Mouse (Mus musculus) gastrocnemius, postnatal 10 days (tissue): ENCODE results near the gene Arhgap22. TPM values are rescaled to one million over a fixed set of nuclear protein-coding genes. Genes with fewer than 3 reads are reported as not detected.

ENCODE experiments used
- DNase-seq: peaks from one replicate; pipeline ENCODE4 v3.0.0; 2021; ENCODE audit warnings: mixed read lengths
- long read RNA-seq, 2 experiments: library from polyadenylated mRNA; stranded (forward); transcript quantifications; one replicate each; pipeline ENCODE4 v2.0.0; 2021
- total RNA-seq, 2 experiments: library from RNA; stranded (reverse); gene quantifications; 2 replicates each; pipeline ENCODE4 v1.2.3; 2021

The Arhgap22 gene
- 1 to 10 TPM; 1.5 to 4.0 TPM for total RNA-seq
- long read RNA-seq, experiment 1, partial matches to known transcripts: 1 of 1 reads
- long read RNA-seq, experiment 1, other reads (novel, unspliced or antisense): 0 of 1 reads
- long read RNA-seq, experiment 2, partial matches to known transcripts: 3 of 6 reads
- long read RNA-seq, experiment 2, other reads (novel, unspliced or antisense): 3 of 6 reads

DNA sequence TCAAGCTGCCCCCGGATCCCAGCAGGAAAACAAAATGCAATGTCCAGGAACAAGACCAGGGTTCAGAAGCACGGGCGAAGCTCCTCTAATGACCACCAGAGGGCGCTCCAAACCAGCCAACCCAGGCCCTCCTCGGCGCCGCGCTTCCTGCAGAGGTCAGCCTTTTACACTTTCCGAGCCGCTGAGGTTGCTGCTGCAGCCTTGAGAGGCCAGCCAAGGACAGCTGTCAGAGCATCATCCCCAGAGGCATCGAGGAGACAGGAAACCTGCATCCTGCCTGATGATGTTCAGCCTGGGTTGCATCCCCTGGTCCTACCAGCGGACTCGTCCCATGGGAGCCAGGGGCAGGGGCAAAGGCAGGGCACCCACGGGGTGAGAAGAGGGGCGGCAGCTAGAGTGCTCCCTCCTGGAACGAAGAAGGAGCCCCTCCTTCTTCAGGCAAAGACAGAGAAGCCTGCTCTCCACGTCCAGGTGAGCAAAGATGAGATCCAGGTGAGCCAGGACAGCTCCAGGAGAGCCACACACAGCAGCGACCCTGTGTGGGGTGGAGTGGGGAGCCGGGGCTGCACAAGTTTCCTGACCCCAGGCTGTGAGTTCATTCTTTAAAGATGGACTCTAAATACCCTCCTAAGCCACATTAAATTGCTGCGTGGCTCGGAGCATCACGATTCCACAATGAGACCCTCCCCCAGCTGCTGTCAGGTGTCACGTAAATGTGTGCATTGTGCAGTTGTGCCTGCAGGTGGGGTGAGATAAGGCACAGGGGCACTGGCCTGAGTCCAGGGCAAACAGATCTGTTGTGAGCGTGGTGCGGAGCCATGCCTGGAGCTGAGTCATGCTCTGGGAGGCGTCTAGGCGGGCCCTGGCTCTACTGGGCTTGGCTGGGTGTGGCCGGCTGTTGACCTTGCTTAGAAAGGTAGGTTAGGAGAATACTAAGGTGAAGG is at the start of gene Arhgap22:
TSS of gene Arhgap22 (plus strand) at position 204 of the 944 bp plus-strand sequence.
- peak; percentile 91 for DNase-seq

- DNase-seq: no peak
Measured at GRCm38 (mm10) chr14:33168750-33169149, 45.1 kb upstream of the Arhgap22 start.

GRCm38 (mm10) chr14:33171942-33172341 is 41.9 kb upstream of the Arhgap22 start:
- DNase-seq: no peak

DNA sequence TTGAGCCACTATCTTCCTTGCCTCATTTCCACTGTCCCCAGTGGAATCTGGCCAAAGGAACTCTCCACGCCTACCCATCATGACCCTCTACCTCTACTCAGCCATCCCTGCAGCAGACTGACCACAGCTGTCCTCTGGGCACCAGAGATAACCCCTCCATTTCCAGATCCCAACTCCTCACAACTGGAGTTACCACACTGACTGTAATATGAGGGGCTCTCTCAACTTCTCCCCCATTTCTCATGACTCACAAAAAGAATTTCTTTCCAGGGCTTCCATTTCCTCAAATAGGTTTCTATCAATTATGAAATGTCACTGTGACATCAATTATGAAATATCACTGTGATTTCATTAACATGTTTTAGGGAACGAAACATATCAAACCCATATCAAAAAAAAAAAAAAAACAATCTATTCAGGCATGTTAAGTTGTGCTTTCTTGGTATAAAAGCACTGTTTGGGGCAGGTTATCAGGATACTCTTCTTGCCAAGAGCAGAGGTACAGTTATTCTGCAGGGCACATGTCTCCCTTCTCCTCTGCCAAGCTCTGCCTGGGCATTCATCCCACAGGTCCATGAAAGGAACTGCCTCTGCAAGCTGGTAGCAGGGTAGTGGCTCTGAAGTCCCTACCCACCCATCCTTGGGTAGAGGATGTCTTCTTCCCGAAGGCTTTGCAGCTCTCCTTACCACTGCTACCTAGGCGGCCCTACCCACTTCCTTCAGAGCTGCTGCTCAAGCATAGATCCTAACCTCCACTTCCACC is 38.6 kb upstream of the Arhgap22 start:
- DNase-seq: no peak

- DNase-seq: no peak
Measured at GRCm38 (mm10) chr14:33180102-33180501, 33.7 kb upstream of the Arhgap22 start.

DNA sequence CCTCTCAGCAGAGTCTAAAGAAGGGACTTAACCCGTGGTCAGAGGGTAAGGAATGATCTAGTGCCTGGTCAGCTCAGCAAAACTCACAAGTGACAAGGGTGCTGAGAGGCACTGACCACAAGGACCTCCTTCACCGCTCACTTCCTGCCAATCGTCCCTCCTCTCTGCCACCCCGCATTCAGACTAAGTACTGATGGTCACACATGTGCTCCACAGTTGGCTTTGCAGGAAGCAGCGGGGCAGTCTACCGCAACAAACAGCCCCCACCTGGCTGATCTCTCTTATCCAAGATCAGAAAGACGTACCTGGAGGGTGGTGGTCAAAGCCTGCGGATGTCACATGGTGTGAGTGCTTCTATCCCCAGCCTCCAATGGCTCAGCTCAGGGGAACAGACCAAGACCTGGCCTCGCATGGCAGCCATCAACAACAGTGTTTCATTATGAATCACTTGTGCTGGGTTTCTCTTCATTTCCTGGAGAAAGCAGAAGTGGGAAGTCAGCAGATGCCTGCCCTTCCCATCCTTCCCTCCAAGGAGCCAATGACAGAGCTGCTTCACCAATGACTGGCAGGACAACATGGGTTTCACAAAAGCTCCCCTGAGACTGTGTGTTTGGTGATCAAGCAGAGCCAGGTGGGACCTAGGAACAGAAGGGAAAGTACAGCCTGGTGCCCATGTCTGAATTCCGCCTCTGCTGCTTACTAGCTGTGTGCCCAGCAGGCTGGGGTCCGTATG is 28.6 kb upstream of the Arhgap22 start, which contains the start of gene Wdfy4:
TSS of gene Wdfy4 (minus strand) at position 441 of the 733 bp plus-strand sequence.
- no peak for DNase-seq

GRCm38 (mm10) chr14:33187201-33187600 is 26.6 kb upstream of the Arhgap22 start:
- DNase-seq: no peak

DNA sequence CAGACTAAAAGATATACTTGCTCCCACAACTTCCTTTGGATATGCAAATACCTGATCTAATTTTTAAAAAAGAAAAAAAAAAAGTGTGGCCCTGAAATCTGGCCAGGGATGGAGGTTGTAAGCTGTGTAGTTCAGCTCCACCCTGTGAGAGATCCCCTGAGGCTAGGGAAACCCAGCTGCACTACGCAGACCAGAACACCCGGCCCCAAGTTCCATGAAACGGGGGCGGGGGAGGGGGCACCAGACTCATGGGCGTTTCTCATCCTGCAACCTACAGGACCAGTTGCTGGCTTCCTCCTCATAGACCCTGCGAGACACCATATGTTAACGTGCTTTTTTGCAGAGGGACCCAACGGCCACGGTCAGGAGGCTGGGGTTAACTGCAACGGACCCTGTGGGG is 24.6 kb upstream of the Arhgap22 start:
- no peak for DNase-seq

DNA sequence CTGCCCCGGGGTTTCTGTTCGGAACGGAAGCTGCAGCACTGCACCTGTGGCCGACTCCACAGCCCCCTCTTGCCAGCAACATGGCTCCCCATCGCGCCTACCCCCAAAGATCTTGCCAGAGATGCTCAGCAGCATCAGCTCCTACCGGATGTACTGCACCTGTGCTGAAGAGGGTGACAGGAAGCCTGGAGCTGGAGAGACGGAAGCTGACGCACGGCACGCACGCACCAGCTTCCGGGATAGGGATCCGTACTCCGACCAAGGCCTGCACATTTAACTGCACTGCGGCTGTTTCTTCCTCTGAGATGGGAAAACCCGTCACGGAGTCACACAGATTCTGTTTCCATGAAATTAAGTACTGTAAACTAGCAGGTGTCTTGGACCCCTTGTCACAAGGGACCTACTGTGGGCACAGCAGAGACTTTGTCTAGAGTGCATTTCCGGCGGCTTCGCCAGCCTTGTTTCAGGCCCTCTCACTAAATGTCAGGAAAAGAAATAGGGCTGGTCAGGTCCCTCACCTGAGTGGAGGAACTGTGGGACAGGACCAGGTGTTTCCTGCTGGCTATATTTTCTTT is 23.9 kb upstream of the Arhgap22 start:
- no peak for DNase-seq

DNA sequence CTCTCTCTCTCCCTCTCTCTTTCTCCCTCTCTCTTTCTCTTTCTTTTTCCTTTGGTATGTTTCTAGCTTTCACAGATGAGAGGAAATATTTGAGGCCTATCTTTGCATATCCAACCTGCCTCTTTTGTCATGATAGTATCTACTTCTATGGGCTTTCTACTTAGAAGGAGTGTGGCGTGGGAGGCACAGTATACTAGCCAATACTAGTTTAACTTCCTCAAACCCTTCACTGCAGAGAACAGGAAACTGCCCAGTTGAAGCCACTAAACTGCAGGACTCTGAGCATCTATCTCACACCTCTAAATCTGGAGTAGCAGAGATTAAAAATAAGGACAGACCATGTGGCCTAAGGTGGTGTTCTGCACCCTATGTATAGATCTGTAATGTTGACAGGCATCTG is 23.2 kb upstream of the Arhgap22 start:
- DNase-seq: no peak

DNA sequence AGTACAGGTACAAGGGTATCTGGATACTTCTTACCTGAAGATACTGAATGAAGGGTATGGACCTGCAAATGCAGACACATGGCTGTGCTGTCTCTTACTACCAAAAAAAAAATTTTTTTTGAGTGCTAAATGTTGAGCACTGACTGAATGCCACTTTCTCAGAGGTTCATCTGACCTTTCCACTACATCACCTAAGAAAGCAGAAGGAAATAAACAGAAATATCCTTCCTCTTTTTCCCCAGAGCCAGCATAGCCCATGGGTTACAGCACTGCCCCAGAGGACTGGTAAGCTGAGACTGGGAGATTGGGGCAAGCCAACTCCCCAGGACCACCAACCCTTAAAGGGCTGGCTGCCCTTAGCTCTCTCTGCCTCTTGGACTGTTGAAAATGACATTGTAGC is 20.1 kb upstream of the Arhgap22 start:
- DNase-seq: no peak

DNA sequence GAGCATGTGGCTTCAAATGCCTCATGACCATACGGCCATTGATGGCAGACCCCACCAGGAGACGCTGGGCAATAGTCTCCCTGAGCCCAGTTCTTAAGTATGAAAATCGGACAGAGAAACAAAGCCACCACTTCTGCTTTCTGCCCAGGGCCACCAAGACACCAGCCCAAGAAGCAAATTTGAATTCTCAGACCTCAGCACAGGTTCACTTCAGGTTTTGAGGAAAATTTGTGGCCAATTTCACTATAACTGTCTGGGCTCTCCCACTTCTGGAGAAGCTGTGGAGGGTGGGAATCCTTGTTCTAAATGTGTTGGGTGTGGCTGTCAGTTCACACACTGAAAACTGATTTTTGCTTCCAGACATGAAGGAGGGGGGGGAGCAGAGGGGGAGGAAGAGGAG is 19.6 kb upstream of the Arhgap22 start:
- DNase-seq: no peak

DNA sequence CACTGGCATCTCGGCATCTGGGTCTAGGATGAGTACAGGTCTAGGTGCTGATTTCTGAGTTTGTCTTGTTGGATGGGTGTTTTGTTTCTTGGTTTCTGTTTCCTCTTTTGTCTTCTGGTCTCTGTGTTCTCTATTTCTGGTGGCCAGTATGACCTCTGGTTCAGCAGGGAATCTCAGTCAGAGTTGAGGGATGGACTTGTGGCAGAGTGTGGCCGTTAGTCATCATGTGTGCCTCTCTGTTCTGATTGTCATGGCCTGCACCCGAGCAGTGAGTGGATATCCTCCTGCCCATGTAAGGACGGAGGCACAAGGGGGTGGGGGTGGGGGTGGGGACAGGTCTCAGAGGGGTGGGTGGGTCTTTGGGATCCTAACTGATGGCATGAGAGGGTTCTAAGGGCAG is 11.7 kb upstream of the Arhgap22 start:
- DNase-seq: no peak

GRCm38 (mm10) chr14:33202885-33203284 is 10.9 kb upstream of the Arhgap22 start:
- no peak for DNase-seq

GRCm38 (mm10) chr14:33203777-33204176 is 10.0 kb upstream of the Arhgap22 start:
- no peak for DNase-seq

DNA sequence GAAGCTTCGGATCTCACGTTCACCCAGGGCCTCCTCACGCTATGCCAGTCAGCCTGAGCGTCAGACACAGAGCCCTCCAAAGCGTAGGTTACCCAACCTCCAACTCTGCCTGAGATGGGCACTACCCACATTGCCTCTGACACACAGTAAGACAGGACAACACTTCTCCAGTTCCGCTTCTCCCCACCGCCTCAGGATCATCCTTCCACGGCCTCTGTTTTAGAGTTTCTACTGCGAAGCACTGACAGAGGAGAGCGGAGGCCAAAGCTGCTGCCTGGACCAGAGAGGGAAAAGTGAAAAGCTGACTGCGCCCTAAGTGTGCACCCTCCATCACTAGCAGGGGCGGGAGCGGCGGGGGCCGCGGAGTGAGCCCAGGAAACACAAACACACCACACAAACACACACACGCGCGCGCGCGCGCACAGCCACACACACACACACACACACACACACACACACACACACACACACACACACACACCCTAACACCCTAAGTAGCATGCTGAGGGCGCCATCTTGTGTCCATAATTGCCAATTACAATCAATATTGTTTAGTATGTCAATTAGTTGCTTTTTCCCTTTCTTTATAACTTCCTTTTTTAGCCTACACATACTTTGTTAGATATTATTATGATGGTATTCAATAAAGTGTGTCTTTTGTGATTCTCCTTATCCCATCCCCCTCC is 8.4 kb upstream of the Arhgap22 start:
- no peak for DNase-seq

DNA sequence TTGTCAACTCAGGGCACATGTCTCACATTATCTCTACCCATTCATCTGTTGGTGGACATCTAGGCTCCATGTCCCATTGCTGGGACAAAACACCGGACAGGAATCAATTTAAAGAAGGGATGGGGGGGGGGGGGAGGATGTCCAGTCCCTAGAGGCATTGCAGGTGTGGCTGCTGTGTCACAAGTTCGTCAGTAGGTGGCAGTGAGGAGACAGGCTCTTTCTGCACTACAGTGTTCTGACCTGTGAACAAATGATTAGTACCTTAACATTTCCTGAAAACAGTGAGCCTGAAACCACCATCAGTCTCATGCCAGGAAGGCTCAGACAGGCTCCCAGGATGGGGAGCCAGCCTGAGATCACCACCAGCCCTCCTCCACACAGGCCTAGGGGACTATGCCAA is 6.8 kb upstream of the Arhgap22 start:
- DNase-seq: no peak

DNA sequence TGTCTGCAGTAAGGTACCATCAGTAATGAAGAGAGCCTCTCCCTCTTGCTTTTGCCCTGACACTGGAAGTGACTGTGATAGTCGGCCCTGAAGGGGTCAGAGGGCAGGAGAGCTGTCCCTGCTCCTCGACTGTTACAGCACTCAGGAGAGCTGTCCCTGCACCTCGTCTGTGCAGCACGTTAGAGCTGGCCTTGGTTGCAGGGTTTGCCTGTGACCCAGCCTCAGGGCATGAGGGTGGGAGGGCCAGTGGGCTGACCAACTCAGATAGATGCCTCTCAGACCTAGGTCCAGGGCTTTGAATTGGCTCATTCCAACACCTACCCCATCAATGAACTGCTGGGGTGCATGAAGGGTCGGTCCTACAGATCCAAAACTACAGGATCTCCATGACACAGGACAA is 5.5 kb upstream of the Arhgap22 start:
- DNase-seq: no peak

DNA sequence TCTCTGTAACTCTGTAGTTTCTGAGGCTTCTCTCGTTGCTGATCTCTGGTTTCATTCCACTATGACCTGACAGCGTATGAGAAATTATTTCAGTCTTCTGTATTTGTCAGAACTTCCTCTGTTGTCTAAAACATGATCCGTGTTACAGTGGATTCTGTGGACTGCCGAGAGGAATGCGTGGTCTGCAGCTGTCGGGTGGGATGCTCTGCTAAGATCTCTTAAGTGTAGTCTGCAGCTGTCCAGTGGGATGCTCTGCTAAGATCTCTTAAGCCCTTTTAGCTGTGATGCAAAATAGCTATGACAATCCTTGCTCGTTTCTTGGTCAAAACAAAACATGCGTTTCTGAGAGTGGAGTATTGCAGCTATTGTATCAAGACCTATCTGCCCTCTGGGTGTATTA is 3.0 kb upstream of the Arhgap22 start:
- no peak for DNase-seq

GRCm38 (mm10) chr14:33212271-33212957 is 1.4 kb upstream of the Arhgap22 start:
- DNase-seq: no peak

DNA sequence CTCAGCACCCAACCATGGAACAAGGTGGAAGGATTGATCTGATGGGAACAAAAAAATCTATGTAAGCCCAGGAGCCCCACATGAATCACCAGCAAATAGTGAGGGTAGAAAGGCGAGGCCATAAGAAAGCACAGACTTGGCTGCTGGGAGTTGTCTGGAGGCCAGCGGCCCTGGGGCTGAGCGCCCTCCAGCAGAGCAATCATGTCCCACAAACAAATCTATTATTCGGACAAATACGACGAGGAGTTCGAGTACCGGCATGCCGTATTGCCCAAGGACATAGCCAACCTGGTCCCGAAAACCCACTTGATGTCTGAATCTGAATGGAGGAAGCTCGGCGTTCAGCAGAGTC is 892 bp upstream of the Arhgap22 start:
- no peak for DNase-seq
